Mouse (Mus musculus) erythroblast, embryonic 14.5 days (primary cell): ENCODE results near the gene Gm49361. TPM values are rescaled to one million over a fixed set of nuclear protein-coding genes. Genes with fewer than 3 reads are reported as not detected.

Source experiments
- H3K27me3 ChIP-seq: 2 replicates; pipeline ENCODE4 v1.6.1; 2012; ENCODE audit warnings: inconsistent platforms; ENCODE audit not compliant: control insufficient read depth
- H3K36me3 ChIP-seq: 2 replicates; pipeline ENCODE4 v1.6.1; 2012; ENCODE audit warnings: mild to moderate bottlenecking, inconsistent platforms; ENCODE audit not compliant: control insufficient read depth
- H3K4me1 ChIP-seq: 2 replicates; pipeline ENCODE4 v1.6.1; 2012; ENCODE audit warnings: inconsistent platforms; ENCODE audit not compliant: control insufficient read depth
- H3K4me3 ChIP-seq: replicated peaks from 2 replicates; pipeline ENCODE3; 2012; ENCODE audit warnings: moderate library complexity, mild to moderate bottlenecking, inconsistent platforms
- H3K9me3 ChIP-seq: 2 replicates; pipeline ENCODE4 v1.6.1; 2012; ENCODE audit warnings: low read length, inconsistent platforms, mixed read lengths; ENCODE audit not compliant: control insufficient read depth
- GATA1 ChIP-seq: IDR thresholded peaks from 2 replicates; pipeline ENCODE4 v1.6.1; 2012; ENCODE audit warnings: low read length, inconsistent platforms, mixed read lengths
- TAL1 ChIP-seq: IDR thresholded peaks from 3 replicates; pipeline ENCODE4 v1.6.1; 2012; ENCODE audit warnings: low read length, inconsistent platforms, mixed read lengths
- polyA plus RNA-seq: library from polyadenylated mRNA; stranded (reverse); fragments of >175 nt; gene quantifications from 2 replicates; pipeline ENCODE4 v1.2.3, GENCODE M21; 2012

The Gm49361 gene
- polyA plus RNA-seq, 1 experiment: 0.20 TPM

GRCm38 (mm10) chr14:57716601-57717245 is 29.2 kb downstream of the Gm49361 start:
- H3K4me3 ChIP-seq: no peak overlapping the region
- peaks cover 19% of the 10 kb centered on the region for H3K36me3 ChIP-seq
- H3K4me1 ChIP-seq: peaks cover 25% of the 10 kb centered on the region
- H3K9me3 ChIP-seq: no peaks in the 10 kb centered on the region
- TF ChIP-seq GATA1: no peak
- TF ChIP-seq TAL1: no peak
- H3K27me3 ChIP-seq: no peaks in the 10 kb centered on the region

DNA sequence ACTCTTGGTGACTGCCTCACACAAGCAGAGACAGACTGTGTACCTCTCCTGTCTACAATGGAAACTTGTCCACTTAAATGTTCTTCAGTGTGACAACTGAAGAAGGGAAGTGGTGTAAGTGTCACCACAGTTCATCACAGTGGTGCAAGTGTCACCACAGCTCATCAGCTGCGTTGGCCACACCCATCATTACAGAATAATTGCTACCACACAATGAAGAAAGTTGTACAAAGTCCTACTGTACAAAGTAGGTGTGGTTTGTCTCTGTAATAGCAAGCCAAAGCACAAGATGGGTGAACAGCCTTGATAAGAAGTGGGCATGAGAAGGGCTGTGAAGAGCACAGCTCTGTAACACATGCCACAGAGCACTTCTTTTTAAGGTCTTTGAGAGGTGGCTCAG is 33.0 kb downstream of the Gm49361 start:
- Histone ChIP-seq H3K36me3 (peaks cover 19% of the 10 kb centered on the region), H3K27me3 (no peaks in the 10 kb centered on the region), H3K4me3 (no peak overlapping the region), H3K9me3 (no peaks in the 10 kb centered on the region), H3K4me1 (peaks cover 52% of the 10 kb centered on the region)
- no peak for TF ChIP-seq GATA1
- TF ChIP-seq TAL1: no peak

DNA sequence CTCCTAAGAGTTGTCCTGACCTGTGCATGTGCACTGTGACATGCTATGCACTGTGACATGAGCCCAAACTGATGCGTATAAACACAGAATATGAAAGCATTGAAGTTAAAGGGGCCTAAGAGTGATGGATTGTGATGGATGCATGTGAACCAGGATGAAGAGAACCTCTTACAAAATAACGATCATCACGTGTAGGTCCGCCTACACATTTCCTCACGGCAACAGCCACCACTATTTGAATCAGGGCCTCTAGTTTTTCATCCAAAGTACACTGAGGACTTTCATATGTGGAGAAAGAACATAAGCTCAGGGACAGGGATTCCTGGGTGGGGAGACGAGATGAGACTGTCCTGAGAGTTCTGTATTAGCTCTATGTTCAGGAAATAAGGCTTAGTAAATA is 34.8 kb downstream of the Gm49361 start:
- peaks cover 13% of the 10 kb centered on the region for H3K36me3 ChIP-seq
- TF ChIP-seq GATA1 (no peak), TAL1 (no peak)
- H3K9me3 ChIP-seq: no peaks in the 10 kb centered on the region
- H3K4me1 ChIP-seq: peaks cover 64% of the 10 kb centered on the region
- no peak overlapping the region for H3K4me3 ChIP-seq
- H3K27me3 ChIP-seq: no peaks in the 10 kb centered on the region

DNA sequence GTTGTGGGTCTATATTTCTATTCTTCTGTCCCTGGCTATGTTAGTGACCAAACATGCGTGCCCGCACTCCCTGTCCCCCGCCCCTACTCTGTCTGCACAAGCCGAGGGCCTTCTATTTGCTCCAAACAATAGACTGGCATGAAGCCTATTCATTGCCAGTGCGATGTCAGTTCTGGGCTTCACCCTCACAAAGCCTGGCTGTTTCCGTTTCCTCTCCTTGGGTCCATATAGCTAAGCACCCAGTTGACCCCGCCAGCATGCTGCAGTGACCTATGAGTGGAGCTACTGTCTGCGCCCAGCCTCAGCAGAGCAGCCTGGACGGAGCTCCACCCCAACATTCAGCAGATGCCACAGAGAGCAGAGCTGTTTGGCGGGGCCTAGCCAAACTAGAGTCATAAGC is 36.7 kb downstream of the Gm49361 start:
- peaks cover 16% of the 10 kb centered on the region for H3K36me3 ChIP-seq
- H3K9me3 ChIP-seq: no peaks in the 10 kb centered on the region
- no peak overlapping the region for H3K4me3 ChIP-seq
- H3K27me3 ChIP-seq: no peaks in the 10 kb centered on the region
- H3K4me1 ChIP-seq: peaks cover 60% of the 10 kb centered on the region
- no peak for TF ChIP-seq TAL1
- no peak for TF ChIP-seq GATA1

GRCm38 (mm10) chr14:57708580-57708979 is 37.3 kb downstream of the Gm49361 start:
- H3K4me1 ChIP-seq: peaks cover 57% of the 10 kb centered on the region
- TF ChIP-seq TAL1 (no peak), GATA1 (no peak)
- no peak overlapping the region for H3K4me3 ChIP-seq
- H3K9me3 ChIP-seq: no peaks in the 10 kb centered on the region
- H3K36me3 ChIP-seq: peaks cover 16% of the 10 kb centered on the region
- H3K27me3 ChIP-seq: no peaks in the 10 kb centered on the region

DNA sequence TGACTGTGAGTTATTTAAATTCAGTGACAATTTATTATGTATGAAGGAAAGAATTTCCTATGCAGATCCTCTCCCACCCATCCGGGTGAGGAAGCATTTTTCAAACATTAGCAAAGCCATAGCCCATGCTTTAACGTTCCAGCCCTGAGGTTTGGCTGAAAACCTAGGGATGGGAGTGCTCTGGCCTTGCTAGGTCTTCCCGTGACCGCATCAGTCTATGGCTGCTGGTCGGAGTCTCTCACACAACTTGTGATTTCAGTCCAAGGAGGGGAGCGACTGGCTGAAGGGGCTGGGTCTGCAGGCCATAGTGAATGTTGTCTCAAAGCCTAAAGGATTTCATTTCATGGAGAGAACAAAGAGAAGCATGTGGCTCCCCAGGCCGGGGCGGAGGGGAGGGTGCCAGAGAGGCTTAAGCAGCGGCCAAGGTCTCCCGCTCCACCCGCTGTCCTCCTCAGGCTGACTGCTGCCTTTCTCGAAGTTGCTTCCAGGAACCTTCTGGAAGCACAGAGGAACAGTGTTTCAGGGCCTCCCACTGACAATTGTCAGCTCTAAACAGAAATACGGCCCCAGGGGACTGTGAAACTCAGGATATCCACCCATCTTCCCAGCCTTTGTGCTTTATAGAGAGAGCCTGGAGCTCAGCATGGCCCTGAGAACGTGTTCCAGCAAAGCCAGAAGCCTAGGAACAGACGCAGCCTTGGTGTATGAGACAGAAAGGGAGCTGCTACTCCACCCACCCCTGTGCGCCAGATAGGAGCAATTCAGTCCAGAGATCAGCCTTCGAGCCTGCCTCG is 38.6 kb downstream of the Gm49361 start:
- Histone ChIP-seq H3K4me3 (no peak overlapping the region), H3K9me3 (no peaks in the 10 kb centered on the region), H3K27me3 (no peaks in the 10 kb centered on the region), H3K4me1 (peaks cover 47% of the 10 kb centered on the region), H3K36me3 (peaks cover 15% of the 10 kb centered on the region)
- TF ChIP-seq GATA1 (no peak), TAL1 (no peak)

DNA sequence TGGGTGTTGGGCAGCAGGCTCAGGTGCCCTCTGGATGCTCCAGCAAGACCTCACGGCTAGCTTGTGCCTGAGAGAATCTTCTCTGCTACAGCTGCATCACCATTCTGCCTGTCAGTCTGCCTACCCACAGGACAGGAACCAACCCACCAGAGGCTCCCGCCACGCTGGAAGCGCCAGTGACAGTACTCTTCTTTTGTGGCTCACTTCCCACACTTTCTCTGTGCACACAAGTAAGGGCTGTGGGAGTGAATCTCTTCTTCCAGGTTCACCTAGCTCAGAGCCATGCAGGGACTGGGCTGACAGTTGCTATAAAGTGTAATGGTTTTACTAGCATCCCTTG is 39.2 kb downstream of the Gm49361 start:
- TF ChIP-seq TAL1 (no peak), GATA1 (no peak)
- Histone ChIP-seq H3K36me3 (peaks cover 18% of the 10 kb centered on the region), H3K9me3 (no peaks in the 10 kb centered on the region), H3K4me1 (peaks cover 47% of the 10 kb centered on the region), H3K4me3 (no peak overlapping the region), H3K27me3 (no peaks in the 10 kb centered on the region)

- no peaks in the 10 kb centered on the region for H3K9me3 ChIP-seq
- H3K36me3 ChIP-seq: peaks cover 18% of the 10 kb centered on the region
- H3K27me3 ChIP-seq: no peaks in the 10 kb centered on the region
- H3K4me3 ChIP-seq: no peak overlapping the region
- H3K4me1 ChIP-seq: peaks cover 38% of the 10 kb centered on the region
- TF ChIP-seq TAL1: no peak
- TF ChIP-seq GATA1: no peak
These were observed 40.1 kb downstream of the Gm49361 start for GRCm38 (mm10) chr14:57705759-57706158.

GRCm38 (mm10) chr14:57705075-57705474 is 40.8 kb downstream of the Gm49361 start:
- Histone ChIP-seq H3K9me3 (no peaks in the 10 kb centered on the region; the same call in 1 of the 2 replicates), H3K4me1 (peaks cover 31% of the 10 kb centered on the region), H3K36me3 (peaks cover 24% of the 10 kb centered on the region), H3K4me3 (no peak overlapping the region), H3K27me3 (no peaks in the 10 kb centered on the region)
- no peak for TF ChIP-seq TAL1
- no peak for TF ChIP-seq GATA1
